Mouse (Mus musculus): ENCODE data around the gene Fbxo46. TPM values are rescaled to one million over a fixed set of nuclear protein-coding genes. Genes with fewer than 3 reads are reported as not detected.

Gene Fbxo46
- total and polyA plus RNA-seq, 3 experiments: 4.0 to 11.6 (median 6.1) TPM

- Histone ChIP-seq H3K4me3 (replicated peaks in 1 of 3; ENCODE audit: low read depth in 2 of 3, low read length in 2 of 3, poor library complexity in 1 of 3) (peak overlapping the region; percentile 65 to 73 (median 72)), H3K9ac (ENCODE audit: insufficient read depth, low read depth) (peak overlapping the region; percentile 87), H3K9me3 (replicated peaks; ENCODE audit: low read length) (no peaks in the 10 kb centered on the region), H3K36me3 (replicated peaks in 1 of 2; ENCODE audit: control insufficient read depth in 1 of 2, insufficient read depth in 1 of 2, low read length in 1 of 2) (no peaks in the 10 kb centered on the region), H3K27me3 (replicated peaks) (peaks cover 82% of the 10 kb centered on the region), H3K27ac (ENCODE audit: insufficient read depth, low read depth) (peak overlapping the region; percentile 44; the same call in 1 of the 2 replicates), H3K4me1 (ENCODE audit: control insufficient read depth in 1 of 2, insufficient read depth in 2 of 2) (peaks cover 5 to 25% of the 10 kb centered on the region in 2 experiments; a peak in 3 of 4 replicates), H3K4me2 (ENCODE audit: insufficient read depth, low read depth, poor library complexity, severe bottlenecking) (peak overlapping the region; percentile 67), H3K79me2 (replicated peaks; ENCODE audit: control insufficient read depth, extremely low read depth, insufficient read depth, poor library complexity, severe bottlenecking) (no peaks in the 10 kb centered on the region)
- in situ Hi-C loops (cut with MboI; ENCODE audit: low pct_ligation_motif_present, low pct_unique_long_range_greater_than_20kb, low sequenced_read_pairs): no loop called here
- DNase-seq (ENCODE audit: extremely low read depth): no peak
- dilution Hi-C loops (cut with MboI; ENCODE audit: extremely low pct_ligation_motif_present, extremely low pct_unique_long_range_greater_than_20kb, low sequenced_read_pairs): no loop called here
- peak; percentile 78 for TF ChIP-seq UBTF (IDR thresholded peaks at IDR 0.05; ENCODE audit: low read depth, low read length)
- no peak for TF ChIP-seq JUND (conservative IDR thresholded peaks at IDR 0.05; ENCODE audit: low read depth, low read length)
- TF ChIP-seq MAX (IDR thresholded peaks at IDR 0.05; ENCODE audit: low read length): 0 out of 2 replicates have a peak, but pooled peaks have one; percentile 18
- TF ChIP-seq MXI1 (IDR thresholded peaks at IDR 0.05; ENCODE audit: low read depth, low read length): 0 out of 2 replicates have a peak, but pooled peaks have one; percentile 31
- peak; percentile 62 for TF ChIP-seq NRF1 (IDR thresholded peaks at IDR 0.05; ENCODE audit: low read depth, low read length)
- TF ChIP-seq MAFK (IDR thresholded peaks at IDR 0.05; ENCODE audit: insufficient replicate concordance, low read length): no peak
- TF ChIP-seq POLR2A (IDR thresholded peaks at IDR 0.05; ENCODE audit: low read depth, low read length): peak; percentile 25; the same call in 1 of the 2 replicates
Observed at GRCm38 (mm10) chr7:19094826-19095750, 24.6 kb upstream of the Fbxo46 start.

- Histone ChIP-seq H3K79me2 (replicated peaks; ENCODE audit: control insufficient read depth, extremely low read depth, insufficient read depth, poor library complexity, severe bottlenecking) (no peaks in the 10 kb centered on the region), H3K4me3 (replicated peaks in 1 of 3; ENCODE audit: low read depth in 2 of 3, low read length in 2 of 3, poor library complexity in 1 of 3) (peak overlapping the region in 2 of 3 experiments; percentile 20 to 72), H3K4me2 (ENCODE audit: insufficient read depth, low read depth, poor library complexity, severe bottlenecking) (peak overlapping the region; percentile 67), H3K27ac (ENCODE audit: insufficient read depth, low read depth) (no peak overlapping the region), H3K4me1 (ENCODE audit: control insufficient read depth in 1 of 2, insufficient read depth in 2 of 2) (peaks cover 5 to 25% of the 10 kb centered on the region in 2 experiments; a peak in 3 of 4 replicates), H3K36me3 (replicated peaks in 1 of 2; ENCODE audit: control insufficient read depth in 1 of 2, insufficient read depth in 1 of 2, low read length in 1 of 2) (no peaks in the 10 kb centered on the region), H3K9ac (ENCODE audit: insufficient read depth, low read depth) (peak overlapping the region; percentile 87; the same call in 1 of the 2 replicates), H3K9me3 (replicated peaks; ENCODE audit: low read length) (no peaks in the 10 kb centered on the region), H3K27me3 (replicated peaks) (peaks cover 82% of the 10 kb centered on the region)
- TF ChIP-seq ETS1 (conservative IDR thresholded peaks at IDR 0.05; ENCODE audit: low read depth, low read length): 0 out of 2 replicates have a peak, but pooled peaks have one; percentile 7
- TF ChIP-seq ZC3H11A (IDR thresholded peaks at IDR 0.05; ENCODE audit: low read depth, low read length): no peak
- TF ChIP-seq BHLHE40 (IDR thresholded peaks at IDR 0.05; ENCODE audit: low read depth, low read length): peak; percentile 47; the same call in 1 of the 2 replicates
- TF ChIP-seq CTCF (conservative IDR thresholded peaks at IDR 0.05 in 1 of 2, IDR thresholded peaks at IDR 0.05 in 1 of 2; ENCODE audit: low read depth in 2 of 2, low read length in 2 of 2): no peak
- 0 out of 2 replicates have a peak, but pooled peaks have one; percentile 13 for TF ChIP-seq CHD2 (IDR thresholded peaks at IDR 0.05; ENCODE audit: low read length)
- TF ChIP-seq TCF12 (IDR thresholded peaks at IDR 0.05; ENCODE audit: low read depth, low read length): 0 out of 2 replicates have a peak, but pooled peaks have one; percentile 22
- TF ChIP-seq IRF4 (IDR thresholded peaks at IDR 0.05; ENCODE audit: low read depth, low read length): no peak; the same call in 1 of the 2 replicates
- 0 out of 2 replicates have a peak, but pooled peaks have one; percentile 11 for TF ChIP-seq EP300 (IDR thresholded peaks at IDR 0.05; ENCODE audit: low read length)
- TF ChIP-seq MEF2A (IDR thresholded peaks at IDR 0.05; ENCODE audit: borderline replicate concordance, low read depth, low read length): no peak
- in situ Hi-C loops (cut with MboI; ENCODE audit: low pct_ligation_motif_present, low pct_unique_long_range_greater_than_20kb, low sequenced_read_pairs) (no loop called here), dilution Hi-C loops (cut with MboI; ENCODE audit: extremely low pct_ligation_motif_present, extremely low pct_unique_long_range_greater_than_20kb, low sequenced_read_pairs) (no loop called here)
- DNase-seq (ENCODE audit: extremely low read depth): no peak
Observed at GRCm38 (mm10) chr7:19095751-19096110, 23.9 kb upstream of the Fbxo46 start.

All from CH12.LX (cell line).